Comparison of ENCODE assay signal across 48 mouse cellular contexts in genomic region chr1:74169721-74170120, GRCm38 (mm10). TPM values are rescaled to one million over a fixed set of nuclear protein-coding genes. Genes with fewer than 3 reads are reported as not detected.
"Had no signal": no experiment of that assay in that cellular context is flagged by ENCODE, and none has a peak within 500 bp of the region (broad histone marks: within the 10 kb centered on the region; RNA-seq: fewer than 3 reads in every experiment).

No protein-coding gene starts in this region.

- H3K9ac ChIP-seq: heart, embryonic 12.5 days; heart, embryonic 13.5 days; heart, embryonic 15.5 days; hindbrain, embryonic 12.5 days; hindbrain, embryonic 13.5 days; hindbrain, embryonic 14.5 days; hindbrain, embryonic 15.5 days; intestine, embryonic 15.5 days; kidney, embryonic 15.5 days had no signal

- DNase-seq: heart, postnatal 10 days; heart, postnatal 14 days; heart, postnatal 4 days; kidney, adult 11 months; kidney, adult 18-20 months; kidney, adult 2 months; kidney, adult 8-10 months; kidney, adult 9 months; kidney, postnatal 10 days; kidney, postnatal 14 days; kidney, postnatal 25 days; kidney, postnatal 36 days; kidney, postnatal 4 days; layer of hippocampus, adult 9-11 months; layer of hippocampus, postnatal 36 days had no signal

- H3K4me1 ChIP-seq: heart, embryonic 15.5 days; hindbrain, embryonic 10.5 days; hindbrain, embryonic 12.5 days; hindbrain, embryonic 13.5 days; hindbrain, embryonic 15.5 days; intestine, embryonic 15.5 days; kidney, embryonic 15.5 days had no signal

- H3K4me3 ChIP-seq: heart, embryonic 12.5 days; heart, embryonic 13.5 days; heart, embryonic 15.5 days; hindbrain, embryonic 10.5 days; hindbrain, embryonic 12.5 days; hindbrain, embryonic 13.5 days; hindbrain, embryonic 15.5 days; intestine, embryonic 15.5 days; kidney, embryonic 15.5 days; layer of hippocampus, adult 2 months; left cerebral cortex, adult 2 months had no signal

- H3K27me3 ChIP-seq: heart, embryonic 12.5 days; heart, embryonic 13.5 days; heart, embryonic 15.5 days; hindbrain, embryonic 12.5 days; hindbrain, embryonic 13.5 days; hindbrain, embryonic 15.5 days; intestine, embryonic 15.5 days; kidney, embryonic 15.5 days had no signal

- H3K9me3 ChIP-seq: heart, embryonic 12.5 days; heart, embryonic 13.5 days; heart, embryonic 15.5 days; hindbrain, embryonic 10.5 days; hindbrain, embryonic 12.5 days; hindbrain, embryonic 13.5 days; hindbrain, embryonic 15.5 days; intestine, embryonic 15.5 days; kidney, embryonic 15.5 days had no signal

- H3K27ac ChIP-seq: heart, embryonic 13.5 days; heart, embryonic 15.5 days; hindbrain, embryonic 10.5 days; hindbrain, embryonic 12.5 days; hindbrain, embryonic 13.5 days; hindbrain, embryonic 14.5 days; hindbrain, embryonic 15.5 days; hindbrain, postnatal 0 days; intestine, embryonic 15.5 days; kidney, embryonic 15.5 days; kidney, postnatal 0 days; layer of hippocampus, adult 2 months; left cerebral cortex, adult 2 months had no signal

- ATAC-seq: hindbrain, embryonic 16.5 days; hindbrain, postnatal 0 days; inflammation-experienced regulatory T-cells, adult 6 months; intestine, embryonic 15.5 days; intestine, embryonic 16.5 days; intestine, postnatal 0 days had no signal

- H3K4me2 ChIP-seq: heart, embryonic 11.5 days; heart, embryonic 12.5 days; heart, embryonic 13.5 days; heart, embryonic 15.5 days; hindbrain, embryonic 12.5 days; hindbrain, embryonic 13.5 days; hindbrain, embryonic 14.5 days; hindbrain, embryonic 15.5 days; intestine, embryonic 15.5 days; kidney, embryonic 15.5 days had no signal

- H3K36me3 ChIP-seq: heart, embryonic 12.5 days; heart, embryonic 13.5 days; heart, embryonic 15.5 days; hindbrain, embryonic 10.5 days; hindbrain, embryonic 12.5 days; hindbrain, embryonic 13.5 days; hindbrain, embryonic 15.5 days; intestine, embryonic 15.5 days; kidney, embryonic 15.5 days had no signal

RNA-seq across cellular contexts. Expression of gene Cxcr2, which starts 15.9 kb away (rescaled TPM):
- total RNA-seq: layer of hippocampus, adult 18-20 months; layer of hippocampus, adult 2 months; layer of hippocampus, adult 8-10 months; layer of hippocampus, postnatal 14 days; layer of hippocampus, postnatal 25 days; left cerebral cortex, adult 18-20 months; left cerebral cortex, adult 2 months had no signal
- polyA plus RNA-seq: heart, embryonic 13.5 days; heart, embryonic 14.5 days; hindbrain, embryonic 12.5 days; kidney, embryonic 14.5 days had no signal

RNA-seq across cellular contexts. Expression of gene Cxcr1, which starts 24.7 kb away (rescaled TPM):
- total RNA-seq: heart, postnatal 10 days; heart, postnatal 14 days; heart, postnatal 25 days; heart, postnatal 4 days; hindbrain, postnatal 0 days; layer of hippocampus, adult 18-20 months; layer of hippocampus, adult 2 months; layer of hippocampus, postnatal 10 days; layer of hippocampus, postnatal 14 days; layer of hippocampus, postnatal 25 days; layer of hippocampus, postnatal 36 days; left cerebral cortex, adult 18-20 months; left cerebral cortex, adult 2 months had no signal
- polyA plus RNA-seq: heart, embryonic 11.5 days; heart, embryonic 12.5 days; heart, embryonic 13.5 days; heart, embryonic 14.5 days; heart, embryonic 15.5 days; heart, embryonic 16.5 days; heart, postnatal 0 days; hindbrain, embryonic 10.5 days; hindbrain, embryonic 12.5 days; hindbrain, embryonic 13.5 days; hindbrain, embryonic 14.5 days; hindbrain, embryonic 15.5 days; hindbrain, embryonic 16.5 days; hindbrain, postnatal 0 days; inflammation-experienced regulatory T-cells, adult 6 months; intestine, embryonic 14.5 days; intestine, embryonic 15.5 days; intestine, embryonic 16.5 days; intestine, postnatal 0 days; kidney, adult 2 months; kidney, embryonic 14.5 days; kidney, embryonic 15.5 days; kidney, embryonic 16.5 days; kidney, postnatal 0 days; large intestine, adult 2 months had no signal

RNA-seq across cellular contexts. Expression of gene Rufy4, which starts 44.4 kb away (rescaled TPM):
- total RNA-seq: hindbrain, postnatal 0 days; layer of hippocampus, adult 18-20 months; layer of hippocampus, postnatal 25 days; layer of hippocampus, postnatal 36 days; left cerebral cortex, adult 18-20 months had no signal
- polyA plus RNA-seq: inflammation-experienced regulatory T-cells, adult 6 months; intestine, postnatal 0 days; kidney, embryonic 14.5 days had no signal
